Mouse (Mus musculus) forebrain, embryonic 14.5 days (tissue): ENCODE measurements around the gene 1700025C18Rik. TPM values are rescaled to one million over a fixed set of nuclear protein-coding genes. Genes with fewer than 3 reads are reported as not detected.

Experiments
- ATAC-seq: fragments of 200-750 bp; cut with Nextera tagmentation; 2 replicates; pipeline ENCODE4 v1.8.0; 2017; ENCODE audit warnings: mild to moderate bottlenecking, moderate library complexity
- DNase-seq: peaks from one replicate; pipeline ENCODE4 v3.0.0-alpha.2; 2015; ENCODE audit warnings: low spot score
- H3K27ac ChIP-seq: fragments of 300-500 bp; sonication (generic); 2 replicates; pipeline ENCODE4 v1.5.1; 2014; ENCODE audit warnings: low read depth, mild to moderate bottlenecking, control low read depth, low read length, moderate library complexity
- H3K27me3 ChIP-seq: fragments of 300-500 bp; sonication (generic); replicated peaks from 2 replicates; pipeline ENCODE4 v1.6.1; 2014; ENCODE audit warnings: low read length, control low read depth, mixed read lengths; ENCODE audit not compliant: control insufficient read depth, insufficient read depth
- H3K36me3 ChIP-seq: fragments of 300-500 bp; sonication (generic); 2 replicates; pipeline ENCODE4 v1.6.1; 2014; ENCODE audit warnings: low read length, control low read depth; ENCODE audit not compliant: control insufficient read depth, insufficient read depth
- H3K4me1 ChIP-seq: fragments of 300-500 bp; sonication (generic); 2 replicates; pipeline ENCODE4 v1.6.1; 2014; ENCODE audit warnings: antibody characterized with exemption, low read length, control low read depth; ENCODE audit not compliant: control insufficient read depth, insufficient read depth
- H3K4me2 ChIP-seq: fragments of 300-500 bp; sonication (generic); 2 replicates; pipeline ENCODE4 v1.6.1; 2014; ENCODE audit warnings: mild to moderate bottlenecking, control low read depth, low read length
- H3K4me3 ChIP-seq: fragments of 300-500 bp; sonication (generic); 2 replicates; pipeline ENCODE4 v1.5.1; 2014; ENCODE audit warnings: low read depth, low read length, control low read depth
- H3K9ac ChIP-seq: fragments of 300-500 bp; sonication (generic); 2 replicates; pipeline ENCODE4 v1.6.1; 2014; ENCODE audit warnings: mild to moderate bottlenecking, low read length, control low read depth, moderate library complexity
- H3K9me3 ChIP-seq: fragments of 300-500 bp; sonication (generic); replicated peaks from 2 replicates; pipeline ENCODE4 v1.6.1; 2016; ENCODE audit warnings: low read length, control low read depth, mixed read lengths; ENCODE audit not compliant: control insufficient read depth
- WGBS: fragments of 180-500 bp; shearing (Covaris S2); extraction: QIAGEN DNeasy Blood & Tissue Kit; methylation state at CpG from one replicate; pipeline ENCODE4 v1.1.7; 2014; 5-methylcytosine and 5-hydroxymethylcytosine counted together
- polyA plus RNA-seq: library from polyadenylated mRNA; unstranded; fragments of >200 nt; fragmentation: Nextera tagmentation; extraction: Ambion mirVana; gene quantifications from 2 replicates; pipeline ENCODE4 v1.2.1, GENCODE M21; 2014

Gene 1700025C18Rik
- polyA plus RNA-seq, 1 experiment from 2014 or later: not detected

GRCm38 (mm10) chr2:165089470-165089869 lies 1.1 kb downstream of the 1700025C18Rik start:
- 52% methylated on average over 14 of the region's 14 CpGs for WGBS
- H3K27ac ChIP-seq: no peak overlapping the region
- no peak for ATAC-seq
- H3K4me1 ChIP-seq: peaks cover 3% of the 10 kb centered on the region; the same call in 1 of the 2 replicates
- no peak overlapping the region for H3K4me2 ChIP-seq
- H3K36me3 ChIP-seq: no peaks in the 10 kb centered on the region
- H3K4me3 ChIP-seq: no peak overlapping the region
- DNase-seq: no peak
- no peaks in the 10 kb centered on the region for H3K9me3 ChIP-seq
- H3K9ac ChIP-seq: no peak overlapping the region
- no peaks in the 10 kb centered on the region for H3K27me3 ChIP-seq

- ATAC-seq: peak; percentile 61; the same call in 1 of the 2 replicates
- Histone ChIP-seq H3K9ac (no peak overlapping the region), H3K36me3 (no peaks in the 10 kb centered on the region), H3K4me1 (peaks cover 3% of the 10 kb centered on the region; the same call in 1 of the 2 replicates), H3K4me2 (no peak overlapping the region), H3K27me3 (no peaks in the 10 kb centered on the region), H3K4me3 (no peak overlapping the region), H3K27ac (peak overlapping the region; percentile 39; the same call in 1 of the 2 replicates), H3K9me3 (no peaks in the 10 kb centered on the region)
- DNase-seq: peak; percentile 75
- 64% methylated on average over 4 of the region's 4 CpGs for WGBS
Measured at GRCm38 (mm10) chr2:165086634-165087033, 3.9 kb downstream of the 1700025C18Rik start.

GRCm38 (mm10) chr2:165081257-165081656 lies 9.3 kb downstream of the 1700025C18Rik start:
- no peak overlapping the region for H3K4me3 ChIP-seq
- H3K4me1 ChIP-seq: peaks cover 31% of the 10 kb centered on the region
- no peak overlapping the region for H3K27ac ChIP-seq
- H3K27me3 ChIP-seq: 0 out of 2 replicates have a peak, but pooled peaks cover 6% of the 10 kb centered on the region
- H3K9me3 ChIP-seq: no peaks in the 10 kb centered on the region
- H3K9ac ChIP-seq: no peak overlapping the region
- no peaks in the 10 kb centered on the region for H3K36me3 ChIP-seq
- DNase-seq (no peak), ATAC-seq (no peak)
- H3K4me2 ChIP-seq: no peak overlapping the region
- WGBS: 15% methylated on average over 7 of the region's 7 CpGs

- H3K27me3 ChIP-seq: 0 out of 2 replicates have a peak, but pooled peaks cover 6% of the 10 kb centered on the region
- H3K9me3 ChIP-seq: no peaks in the 10 kb centered on the region
- H3K9ac ChIP-seq: no peak overlapping the region
- H3K27ac ChIP-seq: no peak overlapping the region
- H3K36me3 ChIP-seq: no peaks in the 10 kb centered on the region
- DNase-seq: no peak
- no peak overlapping the region for H3K4me3 ChIP-seq
- H3K4me1 ChIP-seq: peaks cover 34% of the 10 kb centered on the region
- no peak for ATAC-seq
- no peak overlapping the region for H3K4me2 ChIP-seq
- WGBS: 17% methylated on average over 9 of the region's 9 CpGs
Measured at GRCm38 (mm10) chr2:165080657-165081056, 9.9 kb downstream of the 1700025C18Rik start.

GRCm38 (mm10) chr2:165078605-165079004 lies 11.9 kb downstream of the 1700025C18Rik start:
- no peak for DNase-seq
- no peak for ATAC-seq
- H3K27me3 ChIP-seq: 0 out of 2 replicates have a peak, but pooled peaks cover 6% of the 10 kb centered on the region
- no peaks in the 10 kb centered on the region for H3K36me3 ChIP-seq
- no peak overlapping the region for H3K4me3 ChIP-seq
- peaks cover 40% of the 10 kb centered on the region for H3K4me1 ChIP-seq
- H3K9ac ChIP-seq: no peak overlapping the region
- 30% methylated on average over 10 of the region's 10 CpGs for WGBS
- no peak overlapping the region for H3K27ac ChIP-seq
- no peak overlapping the region for H3K4me2 ChIP-seq
- H3K9me3 ChIP-seq: no peaks in the 10 kb centered on the region

- ATAC-seq: no peak
- DNase-seq: peak; percentile 51
- H3K9me3 ChIP-seq: no peaks in the 10 kb centered on the region
- WGBS: 52% methylated on average over 8 of the region's 8 CpGs
- no peak overlapping the region for H3K4me2 ChIP-seq
- peak overlapping the region; percentile 17; the same call in 1 of the 2 replicates for H3K9ac ChIP-seq
- no peak overlapping the region for H3K4me3 ChIP-seq
- no peak overlapping the region for H3K27ac ChIP-seq
- no peaks in the 10 kb centered on the region for H3K36me3 ChIP-seq
- H3K4me1 ChIP-seq: peaks cover 41% of the 10 kb centered on the region
- H3K27me3 ChIP-seq: 0 out of 2 replicates have a peak, but pooled peaks cover 6% of the 10 kb centered on the region
Measured at GRCm38 (mm10) chr2:165078045-165078444, 12.5 kb downstream of the 1700025C18Rik start.

GRCm38 (mm10) chr2:165077055-165077454 lies 13.5 kb downstream of the 1700025C18Rik start:
- H3K4me1 ChIP-seq: peaks cover 41% of the 10 kb centered on the region
- peak overlapping the region; percentile 15; the same call in 1 of the 2 replicates for H3K4me2 ChIP-seq
- peak overlapping the region; percentile 68; the same call in 1 of the 2 replicates for H3K27ac ChIP-seq
- H3K9me3 ChIP-seq: no peaks in the 10 kb centered on the region
- H3K9ac ChIP-seq: no peak overlapping the region
- 2% methylated on average over 9 of the region's 9 CpGs for WGBS
- ATAC-seq: peak; percentile 73
- no peaks in the 10 kb centered on the region for H3K36me3 ChIP-seq
- peak; percentile 92 for DNase-seq
- no peak overlapping the region for H3K4me3 ChIP-seq
- H3K27me3 ChIP-seq: 0 out of 2 replicates have a peak, but pooled peaks cover 10% of the 10 kb centered on the region

- 0 out of 2 replicates have a peak, but pooled peaks cover 10% of the 10 kb centered on the region for H3K27me3 ChIP-seq
- ATAC-seq: peak; percentile 27
- peak; percentile 91 for DNase-seq
Measured at GRCm38 (mm10) chr2:165074937-165075336, 15.6 kb downstream of the 1700025C18Rik start.

GRCm38 (mm10) chr2:165074081-165074884 lies 16.3 kb downstream of the 1700025C18Rik start:
- Histone ChIP-seq H3K27ac (0 out of 2 replicates have a peak overlapping the region, but pooled peaks have one; percentile 6), H3K4me1 (peaks cover 47% of the 10 kb centered on the region), H3K4me3 (no peak overlapping the region), H3K9me3 (no peaks in the 10 kb centered on the region), H3K27me3 (0 out of 2 replicates have a peak, but pooled peaks cover 6% of the 10 kb centered on the region), H3K4me2 (no peak overlapping the region), H3K36me3 (no peaks in the 10 kb centered on the region), H3K9ac (no peak overlapping the region)
- 45% methylated on average over 11 of the region's 11 CpGs for WGBS
- no peak for ATAC-seq
- DNase-seq: peak; percentile 66

More at GRCm38 (mm10) chr2:165074937-165075336, 15.6 kb downstream of the 1700025C18Rik start:
- no peak overlapping the region for H3K9ac ChIP-seq
- H3K27ac ChIP-seq: no peak overlapping the region
- H3K4me1 ChIP-seq: peaks cover 44% of the 10 kb centered on the region
- H3K4me2 ChIP-seq: no peak overlapping the region
- no peak overlapping the region for H3K4me3 ChIP-seq
- no peaks in the 10 kb centered on the region for H3K9me3 ChIP-seq
- WGBS: 27% methylated on average over 2 of the region's 2 CpGs
- no peaks in the 10 kb centered on the region for H3K36me3 ChIP-seq
